Mouse (Mus musculus): Measurements from ENCODE around the gene Gm10961. TPM values are rescaled to one million over a fixed set of nuclear protein-coding genes. Genes with fewer than 3 reads are reported as not detected.
"Not testable (repeated sequence)": the region's sequence is repeated elsewhere in the genome, so short reads cannot be mapped to it uniquely, and the experiment has no call there.

The Gm10961 gene
- polyA plus RNA-seq, 1 experiment from 2014 or later = not detected

DNA sequence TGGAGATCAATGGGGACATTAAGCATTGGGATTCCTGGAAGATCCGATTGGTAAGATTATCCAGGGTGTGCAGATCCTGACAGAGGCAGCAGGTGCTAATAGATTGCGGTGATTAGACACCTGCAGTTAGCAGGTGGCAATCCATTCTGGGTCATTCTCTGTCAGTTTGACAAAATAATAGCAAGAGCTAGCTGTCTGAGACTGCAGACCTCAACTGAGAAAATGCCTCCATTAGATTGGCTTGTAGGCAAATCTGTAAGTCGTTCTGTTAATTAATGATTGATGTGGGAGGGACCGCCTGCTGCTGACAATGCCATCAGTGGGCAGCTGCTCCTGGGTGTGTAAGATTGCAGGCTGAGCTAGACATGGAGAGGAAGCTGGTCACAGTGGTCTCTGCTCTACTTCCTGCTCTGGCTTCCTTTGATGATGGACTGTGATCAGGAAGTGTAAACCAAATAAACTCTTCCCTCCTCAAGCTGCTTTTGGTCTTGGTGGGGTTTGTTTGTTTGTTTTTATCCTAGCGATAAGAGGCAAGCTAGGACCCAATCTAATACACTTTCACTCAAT, 6.6 kb downstream of the Gm10961 start:
- Histone ChIP-seq H3K27ac (ENCODE audit: low read length) (no peak overlapping the region), H3K4me1 (replicated peaks; ENCODE audit: control insufficient read depth, insufficient read depth, low read length) (no peaks in the 10 kb centered on the region), H3K27me3 (ENCODE audit: control insufficient read depth, insufficient read depth, low read depth, low read length) (no peaks in the 10 kb centered on the region), H3K4me3 (ENCODE audit: low read length) (no peak overlapping the region), H3K9me3 (ENCODE audit: control insufficient read depth, low read length) (no peaks in the 10 kb centered on the region), H3K4me2 (ENCODE audit: low read depth, low read length) (no peak overlapping the region), H3K9ac (ENCODE audit: low read length) (no peak overlapping the region), H3K36me3 (ENCODE audit: control insufficient read depth, insufficient read depth, low read length) (no peaks in the 10 kb centered on the region)
- no peak for ATAC-seq (ENCODE audit: low read depth)
- WGBS = 53% methylated on average over 5 of the region's 5 CpGs

DNA sequence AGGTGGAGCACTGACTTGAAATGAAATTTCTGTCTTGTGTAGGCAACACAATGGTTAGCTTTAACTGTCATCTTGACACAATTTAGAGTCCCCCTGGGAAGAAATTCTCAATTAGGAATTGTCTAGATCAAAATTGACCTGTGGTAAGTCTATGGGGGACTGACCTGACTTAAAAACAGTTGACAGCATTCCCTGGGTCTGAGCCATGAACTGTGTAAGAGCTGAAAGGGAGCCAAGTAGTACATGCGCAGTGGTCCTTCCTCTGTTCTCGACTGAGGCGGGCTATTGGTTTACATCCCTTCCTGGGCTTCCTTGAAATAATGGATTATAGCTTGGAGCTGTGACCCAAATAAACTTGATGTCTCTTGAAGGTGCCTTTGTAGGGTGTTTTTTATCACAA, 15.8 kb downstream of the Gm10961 start:
- Histone ChIP-seq H3K9me3 (ENCODE audit: control insufficient read depth, low read length) (no peaks in the 10 kb centered on the region), H3K4me1 (replicated peaks; ENCODE audit: control insufficient read depth, insufficient read depth, low read length) (no peaks in the 10 kb centered on the region), H3K4me2 (ENCODE audit: low read depth, low read length) (no peak overlapping the region), H3K27me3 (ENCODE audit: control insufficient read depth, insufficient read depth, low read depth, low read length) (no peaks in the 10 kb centered on the region), H3K9ac (ENCODE audit: low read length) (no peak overlapping the region), H3K36me3 (ENCODE audit: control insufficient read depth, insufficient read depth, low read length) (no peaks in the 10 kb centered on the region), H3K27ac (ENCODE audit: low read length) (no peak overlapping the region), H3K4me3 (ENCODE audit: low read length) (no peak overlapping the region)
- 66% methylated on average over 3 of the region's 3 CpGs for WGBS
- no peak for ATAC-seq (ENCODE audit: low read depth)

DNA sequence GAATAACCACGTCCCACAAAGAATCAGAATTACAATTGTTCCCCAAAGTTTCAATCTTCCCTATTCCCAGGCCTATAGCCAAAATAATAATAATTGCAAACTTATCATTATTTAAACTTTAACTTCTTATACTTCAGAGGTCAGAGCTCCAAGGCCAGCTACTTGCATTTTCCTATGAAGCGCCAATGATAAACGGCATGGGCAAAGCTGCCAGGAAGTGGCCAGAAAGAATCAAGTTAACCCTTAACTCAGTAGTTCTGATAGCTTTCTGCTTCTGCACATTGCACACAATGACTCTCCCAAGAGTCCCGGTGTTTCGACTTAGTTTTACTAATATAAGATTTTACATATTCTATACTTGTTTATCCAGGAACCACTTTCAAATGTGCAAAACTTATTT, 19.2 kb downstream of the Gm10961 start:
- H3K4me3 ChIP-seq (ENCODE audit: low read length); H3K27ac ChIP-seq (ENCODE audit: low read length); H3K9me3 ChIP-seq (ENCODE audit: control insufficient read depth, low read length); ATAC-seq (ENCODE audit: low read depth); H3K4me1 ChIP-seq (replicated peaks; ENCODE audit: control insufficient read depth, insufficient read depth, low read length); H3K9ac ChIP-seq (ENCODE audit: low read length); H3K27me3 ChIP-seq (ENCODE audit: control insufficient read depth, insufficient read depth, low read depth, low read length); H3K4me2 ChIP-seq (ENCODE audit: low read depth, low read length); H3K36me3 ChIP-seq (ENCODE audit: control insufficient read depth, insufficient read depth, low read length): not testable (repeated sequence)
- WGBS = 52% methylated on average over 5 of the region's 5 CpGs

DNA sequence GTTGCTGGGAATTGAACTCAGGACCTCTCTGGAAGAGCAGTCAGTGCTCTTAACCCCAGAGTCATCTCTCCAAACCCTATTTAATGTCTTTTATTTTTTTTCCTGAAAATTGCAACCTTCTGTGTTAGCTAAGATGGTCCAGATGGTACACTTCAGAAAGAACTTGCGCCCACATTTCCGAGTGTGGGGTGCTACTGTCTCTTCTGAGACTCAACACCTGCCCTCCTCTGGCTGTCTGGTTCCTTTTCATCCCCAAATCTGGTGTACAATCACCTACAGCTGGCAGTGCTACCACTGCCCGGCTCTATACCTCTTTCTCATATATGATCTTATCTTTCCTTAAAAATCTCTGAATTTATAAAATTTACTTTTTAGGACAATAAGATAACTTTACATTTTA, 21.8 kb downstream of the Gm10961 start:
- no peaks in the 10 kb centered on the region for H3K36me3 ChIP-seq (ENCODE audit: control insufficient read depth, insufficient read depth, low read length)
- H3K9me3 ChIP-seq (ENCODE audit: control insufficient read depth, low read length) = no peaks in the 10 kb centered on the region
- no peak overlapping the region for H3K4me3 ChIP-seq (ENCODE audit: low read length)
- H3K4me2 ChIP-seq (ENCODE audit: low read depth, low read length) = no peak overlapping the region
- H3K9ac ChIP-seq (ENCODE audit: low read length) = no peak overlapping the region
- 81% methylated on average over 3 of the region's 3 CpGs for WGBS
- H3K4me1 ChIP-seq (replicated peaks; ENCODE audit: control insufficient read depth, insufficient read depth, low read length) = no peaks in the 10 kb centered on the region
- no peak for ATAC-seq (ENCODE audit: low read depth)
- no peaks in the 10 kb centered on the region for H3K27me3 ChIP-seq (ENCODE audit: control insufficient read depth, insufficient read depth, low read depth, low read length)
- no peak overlapping the region for H3K27ac ChIP-seq (ENCODE audit: low read length)

DNA sequence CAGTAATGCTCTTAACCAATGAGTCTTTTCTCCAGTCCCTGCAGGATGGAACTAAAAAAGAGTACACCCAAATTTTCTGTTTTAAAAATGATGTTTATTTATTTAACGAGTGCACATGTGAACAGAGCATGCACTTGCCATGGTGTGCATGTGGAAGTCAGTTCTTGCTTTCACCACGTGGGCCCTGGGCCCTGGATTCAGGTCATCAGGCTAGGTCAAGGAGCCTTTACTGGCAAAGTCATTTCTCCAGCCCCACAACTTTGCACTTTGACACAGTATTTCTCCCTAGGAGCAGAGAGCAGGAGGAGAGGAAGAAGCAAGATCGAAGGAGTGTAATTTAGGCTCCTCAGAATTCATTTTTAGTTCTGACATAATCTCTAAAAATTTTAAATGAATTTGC, 23.7 kb downstream of the Gm10961 start:
- Histone ChIP-seq H3K4me1 (replicated peaks; ENCODE audit: control insufficient read depth, insufficient read depth, low read length) (no peaks in the 10 kb centered on the region), H3K9me3 (ENCODE audit: control insufficient read depth, low read length) (no peaks in the 10 kb centered on the region), H3K9ac (ENCODE audit: low read length) (no peak overlapping the region), H3K27me3 (ENCODE audit: control insufficient read depth, insufficient read depth, low read depth, low read length) (no peaks in the 10 kb centered on the region), H3K36me3 (ENCODE audit: control insufficient read depth, insufficient read depth, low read length) (no peaks in the 10 kb centered on the region; the same call in 1 of the 2 replicates), H3K4me2 (ENCODE audit: low read depth, low read length) (no peak overlapping the region), H3K4me3 (ENCODE audit: low read length) (no peak overlapping the region), H3K27ac (ENCODE audit: low read length) (no peak overlapping the region)
- WGBS = 71% methylated on average over 3 of the region's 3 CpGs
- no peak for ATAC-seq (ENCODE audit: low read depth)

DNA sequence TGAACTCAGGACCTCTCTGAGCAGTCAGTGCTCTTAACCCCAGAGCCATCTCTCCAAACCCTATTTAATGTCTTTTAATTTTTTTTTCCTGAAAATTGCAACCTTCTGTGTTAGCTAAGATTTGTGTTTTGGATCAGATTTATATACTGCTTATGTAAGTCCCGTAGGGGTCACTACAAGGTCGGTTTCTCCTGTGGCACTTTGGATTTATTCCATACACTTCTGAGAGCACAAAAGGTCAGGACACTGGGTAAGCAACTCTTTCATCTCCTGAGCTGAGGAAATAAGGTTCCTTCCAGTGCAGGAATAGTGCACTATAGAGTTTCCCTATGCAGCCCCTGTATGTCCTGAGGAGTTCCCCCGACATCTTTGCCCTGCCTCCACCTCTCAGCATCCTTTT, 24.4 kb downstream of the Gm10961 start:
- no peak overlapping the region for H3K4me3 ChIP-seq (ENCODE audit: low read length)
- WGBS = 59% methylated on average over 3 of the region's 3 CpGs

DNA sequence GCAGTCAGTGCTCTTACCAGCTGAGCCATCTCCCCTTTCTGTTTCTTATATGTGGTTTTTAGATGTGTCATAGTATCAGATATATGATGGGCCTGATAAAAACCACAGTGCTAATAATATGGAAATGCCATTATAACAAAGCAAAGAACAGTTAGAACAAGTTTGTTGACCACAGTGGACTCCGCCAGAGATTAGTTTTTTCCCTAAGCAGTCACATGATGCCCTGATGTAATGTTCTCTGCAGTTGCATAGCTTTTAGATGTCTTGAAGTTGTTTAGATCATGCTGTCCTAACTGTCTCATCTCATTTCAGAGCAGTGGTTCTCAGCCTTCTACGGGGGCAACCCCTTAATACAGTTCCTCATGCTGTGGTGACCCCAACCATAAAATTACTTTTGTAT, 25.0 kb downstream of the Gm10961 start:
- no peak overlapping the region for H3K4me3 ChIP-seq (ENCODE audit: low read length)
- ATAC-seq (ENCODE audit: low read depth) = no peak
- H3K4me2 ChIP-seq (ENCODE audit: low read depth, low read length) = no peak overlapping the region
- H3K27ac ChIP-seq (ENCODE audit: low read length) = no peak overlapping the region
- no peak overlapping the region for H3K9ac ChIP-seq (ENCODE audit: low read length)
- no peaks in the 10 kb centered on the region for H3K27me3 ChIP-seq (ENCODE audit: control insufficient read depth, insufficient read depth, low read depth, low read length)
- no peaks in the 10 kb centered on the region for H3K4me1 ChIP-seq (replicated peaks; ENCODE audit: control insufficient read depth, insufficient read depth, low read length)
- no peaks in the 10 kb centered on the region for H3K9me3 ChIP-seq (ENCODE audit: control insufficient read depth, low read length)
- WGBS = 85% methylated on average over 2 of the region's 2 CpGs
- peaks cover 5% of the 10 kb centered on the region for H3K36me3 ChIP-seq (ENCODE audit: control insufficient read depth, insufficient read depth, low read length)

More for the DNA sequence above, 24.4 kb downstream of the Gm10961 start:
- H3K4me2 ChIP-seq (ENCODE audit: low read depth, low read length) = no peak overlapping the region
- ATAC-seq (ENCODE audit: low read depth) = no peak
- H3K36me3 ChIP-seq (ENCODE audit: control insufficient read depth, insufficient read depth, low read length) = no peaks in the 10 kb centered on the region; the same call in none of the 2 replicates
- no peaks in the 10 kb centered on the region for H3K9me3 ChIP-seq (ENCODE audit: control insufficient read depth, low read length)
- H3K27me3 ChIP-seq (ENCODE audit: control insufficient read depth, insufficient read depth, low read depth, low read length) = no peaks in the 10 kb centered on the region
- H3K4me1 ChIP-seq (replicated peaks; ENCODE audit: control insufficient read depth, insufficient read depth, low read length) = no peaks in the 10 kb centered on the region
- no peak overlapping the region for H3K27ac ChIP-seq (ENCODE audit: low read length)
- H3K9ac ChIP-seq (ENCODE audit: low read length) = no peak overlapping the region

DNA sequence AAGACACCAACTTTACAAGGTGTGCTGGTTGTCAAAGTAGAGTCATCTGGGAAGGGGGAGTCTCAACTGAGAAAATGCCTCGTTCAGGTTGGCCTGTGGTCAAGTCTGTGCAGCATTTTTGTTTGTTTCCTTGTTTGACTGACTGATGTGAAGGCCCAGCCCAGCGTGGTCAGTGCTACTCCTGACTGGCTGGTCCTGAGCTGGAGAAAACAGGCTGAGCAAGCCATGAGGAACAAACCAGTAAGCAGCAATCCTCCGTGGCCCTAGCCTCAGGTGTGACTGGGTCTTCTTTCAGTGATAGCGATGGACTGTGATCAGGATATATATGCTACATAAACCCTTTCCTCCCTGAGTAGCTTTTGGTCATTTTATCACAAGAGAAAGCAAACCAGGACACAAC, 25.8 kb downstream of the Gm10961 start:
- Histone ChIP-seq H3K27ac (ENCODE audit: low read length) (no peak overlapping the region), H3K27me3 (ENCODE audit: control insufficient read depth, insufficient read depth, low read depth, low read length) (no peaks in the 10 kb centered on the region), H3K9me3 (ENCODE audit: control insufficient read depth, low read length) (no peaks in the 10 kb centered on the region), H3K36me3 (ENCODE audit: control insufficient read depth, insufficient read depth, low read length) (peaks cover 8% of the 10 kb centered on the region), H3K4me3 (ENCODE audit: low read length) (no peak overlapping the region), H3K4me1 (replicated peaks; ENCODE audit: control insufficient read depth, insufficient read depth, low read length) (no peaks in the 10 kb centered on the region), H3K4me2 (ENCODE audit: low read depth, low read length) (no peak overlapping the region), H3K9ac (ENCODE audit: low read length) (no peak overlapping the region)
- 71% methylated on average over 4 of the region's 4 CpGs for whole genome bisulfite sequencing
- no peak for ATAC-seq (ENCODE audit: low read depth)

DNA sequence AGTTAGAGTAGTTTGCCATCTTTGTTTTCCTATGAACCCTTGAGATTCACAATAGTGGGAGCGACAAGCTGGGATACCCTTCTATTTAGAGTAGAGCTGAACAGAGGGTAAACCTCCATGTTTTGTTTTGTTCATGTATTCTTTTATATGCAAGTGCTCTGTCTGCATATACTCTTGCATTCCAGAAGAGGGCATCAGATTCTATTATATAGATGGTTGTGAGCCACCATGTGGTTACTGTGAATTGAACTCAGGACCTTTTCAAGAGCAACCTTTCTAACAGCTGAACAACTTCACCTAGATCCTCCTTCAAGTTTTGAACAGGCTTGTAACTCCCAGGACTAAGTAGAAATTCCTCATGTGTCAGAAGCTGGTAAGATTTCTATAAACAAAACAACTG, 27.9 kb downstream of the Gm10961 start:
- H3K4me2 ChIP-seq (ENCODE audit: low read depth, low read length) = no peak overlapping the region
- ATAC-seq (ENCODE audit: low read depth) = no peak
- no peaks in the 10 kb centered on the region for H3K27me3 ChIP-seq (ENCODE audit: control insufficient read depth, insufficient read depth, low read depth, low read length)
- no peaks in the 10 kb centered on the region for H3K4me1 ChIP-seq (replicated peaks; ENCODE audit: control insufficient read depth, insufficient read depth, low read length)
- no peaks in the 10 kb centered on the region for H3K9me3 ChIP-seq (ENCODE audit: control insufficient read depth, low read length)
- H3K9ac ChIP-seq (ENCODE audit: low read length) = no peak overlapping the region
- WGBS = 70% methylated on average over 1 of the region's 1 CpGs
- H3K4me3 ChIP-seq (ENCODE audit: low read length) = no peak overlapping the region
- peaks cover 14% of the 10 kb centered on the region for H3K36me3 ChIP-seq (ENCODE audit: control insufficient read depth, insufficient read depth, low read length)
- H3K27ac ChIP-seq (ENCODE audit: low read length) = no peak overlapping the region

DNA sequence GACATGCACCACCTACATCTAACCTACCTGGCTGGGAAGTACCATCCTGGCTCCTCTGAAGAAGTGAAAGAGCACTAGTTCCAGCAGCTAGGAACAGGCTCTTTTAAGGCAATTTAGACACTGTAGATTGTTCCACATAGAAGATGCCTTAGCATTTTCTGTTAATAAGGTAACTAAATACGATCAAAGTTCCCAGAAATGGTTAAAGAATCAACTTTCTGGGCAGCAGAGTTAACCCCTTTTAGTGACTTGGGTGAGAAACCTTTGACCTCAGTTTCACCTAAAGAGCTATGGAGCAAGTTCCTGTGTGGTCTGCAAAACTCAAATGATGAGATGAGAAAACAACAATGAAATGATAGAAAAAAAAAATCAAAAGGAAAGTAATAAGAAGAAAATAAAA, 33.5 kb downstream of the Gm10961 start:
- no peak for ATAC-seq (ENCODE audit: low read depth)
- 84% methylated on average over 1 of the region's 1 CpGs for WGBS
- Histone ChIP-seq H3K9me3 (ENCODE audit: control insufficient read depth, low read length) (no peaks in the 10 kb centered on the region), H3K27ac (ENCODE audit: low read length) (no peak overlapping the region), H3K27me3 (ENCODE audit: control insufficient read depth, insufficient read depth, low read depth, low read length) (no peaks in the 10 kb centered on the region), H3K4me3 (ENCODE audit: low read length) (no peak overlapping the region), H3K36me3 (ENCODE audit: control insufficient read depth, insufficient read depth, low read length) (peaks cover 49% of the 10 kb centered on the region), H3K4me2 (ENCODE audit: low read depth, low read length) (no peak overlapping the region), H3K4me1 (replicated peaks; ENCODE audit: control insufficient read depth, insufficient read depth, low read length) (no peaks in the 10 kb centered on the region), H3K9ac (ENCODE audit: low read length) (no peak overlapping the region)

All from lung, embryonic 16.5 days (tissue).